Mouse (Mus musculus) forebrain, postnatal 0 days (tissue): ENCODE results near the gene Krtap12-1. TPM values are rescaled to one million over a fixed set of nuclear protein-coding genes. Genes with fewer than 3 reads are reported as not detected.
"Not testable (repeated sequence)": the region's sequence is repeated elsewhere in the genome, so short reads cannot be mapped to it uniquely, and the experiment has no call there.

ENCODE experiments used
- ATAC-seq: fragments of 200-750 bp; cut with Nextera tagmentation; 2 replicates; pipeline ENCODE4 v1.8.0; 2017; ENCODE audit warnings: mild to moderate bottlenecking, moderate library complexity
- DNase-seq: peaks from one replicate; pipeline ENCODE4 v3.0.0-alpha.2; 2015
- H3K27ac ChIP-seq: fragments of 300-500 bp; sonication (generic); 2 replicates; pipeline ENCODE4 v1.5.1; 2014; ENCODE audit warnings: low read depth, mild to moderate bottlenecking, antibody characterized with exemption, low read length, moderate library complexity, mixed read lengths
- H3K27me3 ChIP-seq: fragments of 300-500 bp; sonication (generic); 2 replicates; pipeline ENCODE4 v1.6.1; 2014; ENCODE audit warnings: mild to moderate bottlenecking, low read length, mixed read lengths; ENCODE audit not compliant: insufficient read depth
- H3K36me3 ChIP-seq: fragments of 300-500 bp; sonication (generic); 2 replicates; pipeline ENCODE4 v1.6.1; 2014; ENCODE audit warnings: mild to moderate bottlenecking, moderate library complexity; ENCODE audit not compliant: insufficient read depth
- H3K4me1 ChIP-seq: fragments of 300-500 bp; sonication (generic); 2 replicates; pipeline ENCODE4 v1.6.1; 2014; ENCODE audit warnings: antibody characterized with exemption; ENCODE audit not compliant: insufficient read depth
- H3K4me2 ChIP-seq: fragments of 300-500 bp; sonication (generic); 2 replicates; pipeline ENCODE4 v1.6.1; 2014; ENCODE audit warnings: low read depth, mild to moderate bottlenecking, moderate library complexity
- H3K4me3 ChIP-seq: fragments of 300-500 bp; sonication (generic); 2 replicates; pipeline ENCODE4 v1.5.1; 2014; ENCODE audit warnings: low read depth, low read length, mixed read lengths
- H3K9ac ChIP-seq: fragments of 300-500 bp; sonication (generic); 2 replicates; pipeline ENCODE4 v1.6.1; 2014; ENCODE audit warnings: mild to moderate bottlenecking
- H3K9me3 ChIP-seq: fragments of 300-500 bp; sonication (generic); 2 replicates; pipeline ENCODE4 v1.6.1; 2016; ENCODE audit warnings: low read length
- CTCF ChIP-seq: sonication (generic); IDR thresholded peaks from 2 replicates; pipeline ENCODE4 v1.5.1; 2016; ENCODE audit warnings: antibody characterized with exemption, control low read depth, low read depth
- WGBS: fragments of 180-500 bp; shearing (Covaris S2); extraction: QIAGEN DNeasy Blood & Tissue Kit; methylation state at CpG from one replicate; pipeline ENCODE4 v1.1.7; 2014; 5-methylcytosine and 5-hydroxymethylcytosine counted together
- polyA plus RNA-seq: library from polyadenylated mRNA; unstranded; fragments of >200 nt; fragmentation: Nextera tagmentation; extraction: Ambion mirVana; gene quantifications from 2 replicates; pipeline ENCODE4 v1.2.1, GENCODE M21; 2015
- total RNA-seq: library from RNA; depleted of rRNA; stranded (reverse); fragments of >200 nt; gene quantifications from 2 replicates; pipeline ENCODE4 v1.2.3, GENCODE M21; 2014

The Krtap12-1 gene
- total and polyA plus RNA-seq, 2 experiments from 2014 or later, result not detected

DNA sequence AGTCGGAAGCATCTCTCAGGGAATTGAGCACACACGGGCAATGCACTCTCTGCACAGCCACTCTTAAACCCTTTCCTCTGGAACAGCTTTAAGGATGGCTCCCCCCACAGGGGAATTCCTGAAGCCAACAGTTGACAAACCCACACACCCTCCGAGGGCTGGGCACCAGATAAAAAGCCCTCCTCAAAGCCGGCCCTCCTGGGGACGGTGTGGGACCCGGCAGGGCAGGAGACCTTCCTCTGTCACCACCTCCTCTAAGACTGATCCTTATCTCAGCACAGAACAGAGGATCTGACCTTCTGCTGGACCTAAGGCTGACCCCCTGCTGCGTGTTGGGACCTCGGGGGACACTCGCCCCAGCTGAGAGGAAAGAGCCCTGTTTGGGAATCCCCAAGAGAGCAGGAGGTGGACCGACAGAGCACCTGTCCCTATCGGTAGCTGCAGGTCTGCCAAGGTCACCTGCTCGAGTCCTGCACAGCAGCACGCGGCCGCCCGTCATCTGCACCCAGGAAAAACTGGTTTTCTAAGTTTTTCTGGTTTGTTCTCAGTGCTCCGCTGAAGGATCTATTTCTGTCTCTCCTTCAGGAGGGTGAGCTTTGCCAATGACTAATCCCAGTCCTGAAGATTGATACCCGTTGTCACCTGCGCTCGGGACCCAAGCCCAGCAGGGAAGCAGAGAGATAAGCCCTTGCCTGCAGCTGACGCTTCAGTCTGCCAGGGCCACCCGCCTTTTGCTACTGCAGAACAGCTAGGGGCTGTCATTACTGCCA is 34.3 kb upstream of the Krtap12-1 start, which contains the start of gene Tspear:
Gene Tspear, plus strand, starts transcription at position 675 of the 770 bp plus-strand sequence.
- no peak for DNase-seq
- no peak within 1 kb of the TSS for H3K4me2 ChIP-seq
- WGBS, result 12% methylated on average over 22 of the region's 22 CpGs

DNA sequence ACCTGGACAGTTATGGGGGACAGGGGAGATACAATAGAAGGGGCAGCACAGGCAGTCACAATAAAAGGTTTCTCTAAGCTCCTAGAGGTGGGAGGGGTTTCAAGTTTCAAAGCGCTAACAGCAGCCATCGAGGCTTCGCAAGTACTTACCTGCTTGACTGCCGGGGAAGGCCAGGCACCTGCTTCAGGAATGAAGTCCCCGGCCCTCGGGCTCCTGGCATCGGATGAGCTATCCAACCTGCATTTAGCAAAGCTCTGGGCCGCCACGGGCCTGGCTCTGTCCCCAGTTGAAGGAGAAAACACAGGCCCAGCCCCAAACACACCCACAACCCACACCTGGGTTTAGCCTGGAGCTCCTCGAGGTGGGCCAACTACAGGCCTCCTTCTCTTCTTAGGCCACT is 33.4 kb upstream of the Krtap12-1 start:
- no peaks in the 10 kb centered on the region for H3K9me3 ChIP-seq
- peaks cover 9% of the 10 kb centered on the region; the same call in 1 of the 2 replicates for H3K27me3 ChIP-seq
- H3K4me3 ChIP-seq, result no peak overlapping the region
- H3K4me1 ChIP-seq, result no peaks in the 10 kb centered on the region
- H3K9ac ChIP-seq, result no peak overlapping the region
- WGBS, result 35% methylated on average over 10 of the region's 10 CpGs
- H3K36me3 ChIP-seq, result no peaks in the 10 kb centered on the region
- TF ChIP-seq CTCF, result no peak
- no peak overlapping the region for H3K4me2 ChIP-seq
- DNase-seq, result no peak
- no peak for ATAC-seq
- H3K27ac ChIP-seq, result no peak overlapping the region

More for the DNA sequence above, 34.3 kb upstream of the Krtap12-1 start, which contains the start of gene Tspear:
- H3K4me3 ChIP-seq, result no peak within 1 kb of the TSS
- TF ChIP-seq CTCF, result no peak
- no peak for ATAC-seq
- peaks cover 9% of the 10 kb centered on the region; the same call in 1 of the 2 replicates for H3K27me3 ChIP-seq
- no peaks in the 10 kb centered on the region for H3K4me1 ChIP-seq
- no peak within 1 kb of the TSS for H3K27ac ChIP-seq
- no peaks in the 10 kb centered on the region for H3K9me3 ChIP-seq
- H3K9ac ChIP-seq, result no peak within 1 kb of the TSS
- no peaks in the 10 kb centered on the region for H3K36me3 ChIP-seq

DNA sequence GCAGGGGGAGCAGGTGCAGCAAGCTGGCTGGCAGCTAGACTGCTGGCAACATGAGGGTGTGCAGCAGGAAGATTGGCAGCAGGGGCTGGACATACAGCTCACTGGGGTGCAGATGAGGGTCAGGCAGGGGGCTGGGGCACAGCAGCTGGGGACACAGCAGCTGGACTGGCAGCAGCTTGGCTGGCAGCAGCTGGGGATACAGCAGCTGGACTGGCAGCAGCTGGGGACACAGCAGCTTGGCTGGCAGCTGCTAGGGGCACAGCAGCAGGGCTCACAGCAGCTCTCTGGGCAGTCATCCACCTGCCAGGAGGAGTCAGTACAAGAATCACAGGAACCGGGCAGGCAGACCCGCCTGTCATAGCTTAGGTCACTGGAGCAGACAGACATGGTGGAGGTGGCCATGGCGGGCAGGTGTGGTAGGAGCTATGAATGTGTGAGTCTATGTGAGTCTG is 30.0 kb upstream of the Krtap12-1 start, which contains the start of gene Gm19402:
Gene Gm19402, minus strand, starts transcription at position 402 of the 452 bp plus-strand sequence.
- not testable (repeated sequence) for ATAC-seq, DNase-seq, H3K27ac ChIP-seq, H3K27me3 ChIP-seq, H3K9me3 ChIP-seq, H3K4me3 ChIP-seq, H3K36me3 ChIP-seq, H3K4me1 ChIP-seq, H3K4me2 ChIP-seq, H3K9ac ChIP-seq
- WGBS, result 66% methylated on average over 3 of the region's 3 CpGs

DNA sequence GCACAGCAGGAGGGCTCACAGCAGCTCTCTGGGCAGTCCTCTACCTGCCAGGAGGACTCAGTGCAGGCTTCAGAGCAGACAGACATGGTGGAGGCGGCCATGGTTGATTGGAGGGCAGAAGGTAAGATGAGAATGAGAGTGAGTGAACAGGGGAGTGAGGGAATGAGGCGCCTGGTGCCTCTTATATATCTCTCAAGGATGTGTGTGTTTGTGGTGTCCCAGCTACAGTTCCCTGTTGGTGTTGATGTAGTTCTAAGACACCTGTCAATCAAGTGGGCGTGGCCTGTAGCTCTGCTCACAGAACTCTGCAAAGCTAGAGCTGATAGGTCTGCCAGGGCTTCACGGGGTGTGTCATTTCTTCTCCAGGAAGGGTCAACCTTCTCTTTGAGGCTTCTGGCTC is 23.3 kb upstream of the Krtap12-1 start, which contains the start of gene Gm9508:
Gene Gm9508, minus strand, starts transcription at position 101 of the 400 bp plus-strand sequence.
- H3K4me2 ChIP-seq, result no peak within 1 kb of the TSS
- no peaks in the 10 kb centered on the region; the same call in 1 of the 2 replicates for H3K9me3 ChIP-seq
- no peaks in the 10 kb centered on the region for H3K4me1 ChIP-seq
- H3K36me3 ChIP-seq, result no peaks in the 10 kb centered on the region
- DNase-seq (no peak), ATAC-seq (no peak)
- H3K27me3 ChIP-seq, result no peaks in the 10 kb centered on the region
- no peak within 1 kb of the TSS for H3K9ac ChIP-seq
- 46% methylated on average over 4 of the region's 4 CpGs for WGBS
- no peak within 1 kb of the TSS for H3K4me3 ChIP-seq
- no peak within 1 kb of the TSS for H3K27ac ChIP-seq
- TF ChIP-seq CTCF, result no peak

DNA sequence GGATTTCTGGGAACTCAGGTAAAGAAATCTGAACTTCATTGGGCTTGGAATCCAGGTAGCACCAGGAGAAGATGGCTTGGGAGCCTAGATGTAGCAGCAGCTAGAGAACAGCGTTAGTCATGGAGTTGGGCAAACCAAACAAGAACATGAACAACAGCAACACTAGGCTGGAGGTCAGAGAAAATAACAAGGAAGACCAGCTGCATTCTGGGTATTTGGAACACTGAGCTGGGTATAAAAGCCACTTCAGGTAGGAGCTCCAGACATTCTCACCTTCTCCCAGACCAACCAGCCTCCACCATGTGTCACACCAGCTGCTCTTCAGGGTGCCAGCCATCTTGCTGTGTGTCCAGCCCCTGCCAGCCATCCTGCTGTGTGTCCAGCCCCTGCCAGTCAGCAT is 14.1 kb upstream of the Krtap12-1 start, which contains the start of gene Gm10272:
Gene Gm10272, plus strand, starts transcription at position 301 of the 400 bp plus-strand sequence.
- no peak for DNase-seq
- Histone ChIP-seq H3K4me2 (no peak within 1 kb of the TSS), H3K4me1 (no peaks in the 10 kb centered on the region), H3K9me3 (no peaks in the 10 kb centered on the region), H3K36me3 (no peaks in the 10 kb centered on the region), H3K27ac (no peak within 1 kb of the TSS), H3K9ac (no peak within 1 kb of the TSS), H3K4me3 (no peak within 1 kb of the TSS), H3K27me3 (no peaks in the 10 kb centered on the region)
- no peak for ATAC-seq
- TF ChIP-seq CTCF, result no peak
- WGBS, result 93% methylated on average over 1 of the region's 1 CpGs

DNA sequence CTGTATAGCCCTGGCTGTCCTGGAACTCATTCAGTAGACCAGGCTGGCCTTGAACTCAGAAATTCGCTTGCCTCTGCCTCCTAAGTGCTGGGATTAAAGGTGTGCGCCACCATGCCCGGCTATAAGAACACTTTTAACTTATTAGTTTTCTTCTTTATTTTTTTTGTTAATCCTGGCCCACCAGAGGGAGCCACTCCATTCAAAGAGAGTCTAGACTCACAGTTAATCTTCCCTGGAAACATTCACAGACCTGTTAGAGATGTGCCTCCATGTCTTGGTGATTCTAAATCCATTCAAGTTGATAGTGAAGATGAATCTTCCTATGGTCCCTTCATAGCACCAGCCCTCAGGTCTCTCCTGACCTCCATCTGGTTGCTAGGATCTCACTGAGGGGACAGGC is 10.6 kb upstream of the Krtap12-1 start:
- no peak for DNase-seq

DNA sequence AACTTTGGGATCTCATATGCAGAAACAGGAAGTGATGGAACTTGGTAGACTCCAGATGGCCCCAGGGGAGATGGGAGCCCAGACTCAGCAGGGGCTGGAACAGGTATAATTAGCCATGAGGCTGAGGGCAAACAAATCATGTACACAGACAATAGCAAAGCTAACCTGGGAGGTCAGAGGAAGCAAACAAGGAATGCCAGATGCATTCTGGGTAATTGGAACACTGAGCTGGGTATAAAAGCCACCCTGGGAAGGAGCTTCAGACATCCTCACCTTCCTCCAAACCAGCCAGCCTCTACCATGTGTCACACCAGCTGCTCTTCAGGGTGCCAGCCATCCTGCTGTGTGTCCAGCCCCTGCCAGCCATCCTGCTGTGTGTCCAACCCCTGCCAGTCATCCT is 9.2 kb upstream of the Krtap12-1 start, which contains the start of gene Gm10024:
Gene Gm10024, plus strand, starts transcription at position 301 of the 400 bp plus-strand sequence.
- H3K9ac ChIP-seq, H3K27me3 ChIP-seq, H3K9me3 ChIP-seq, H3K4me3 ChIP-seq, H3K4me1 ChIP-seq, ATAC-seq, H3K4me2 ChIP-seq, H3K36me3 ChIP-seq, H3K27ac ChIP-seq, DNase-seq: not testable (repeated sequence)

More for the DNA sequence above, 10.6 kb upstream of the Krtap12-1 start:
- Histone ChIP-seq H3K36me3 (no peaks in the 10 kb centered on the region), H3K9ac (no peak overlapping the region), H3K4me1 (no peaks in the 10 kb centered on the region), H3K27me3 (no peaks in the 10 kb centered on the region), H3K4me2 (no peak overlapping the region), H3K27ac (no peak overlapping the region), H3K9me3 (no peaks in the 10 kb centered on the region), H3K4me3 (no peak overlapping the region)
- 75% methylated on average over 3 of the region's 3 CpGs for WGBS
- peak; percentile 40; the same call in 1 of the 2 replicates for TF ChIP-seq CTCF
- no peak for ATAC-seq
